21 mouse cellular contexts compared by ENCODE assay signal in genomic region chr14:105158526-105158925, GRCm38 (mm10).
"Had no signal": no experiment of that assay in that cellular context is flagged by ENCODE, and none has a peak within 500 bp of the region (broad histone marks: within the 10 kb centered on the region; RNA-seq: fewer than 3 reads in every experiment).

No protein-coding gene starts in this region.

- H3K4me3 ChIP-seq: layer of hippocampus, adult 2 months; limb, embryonic 10.5 days; limb, embryonic 13.5 days; liver, embryonic 13.5 days; midbrain, embryonic 12.5 days; midbrain, embryonic 15.5 days; neural tube, embryonic 12.5 days; neural tube, embryonic 15.5 days had no signal

- H3K27me3 ChIP-seq: limb, embryonic 13.5 days; liver, embryonic 13.5 days; midbrain, embryonic 12.5 days; midbrain, embryonic 15.5 days; neural tube, embryonic 12.5 days; neural tube, embryonic 15.5 days had no signal

- DNase-seq: layer of hippocampus, adult 9-11 months; liver; liver, embryonic 13.5 days; lung, embryonic 14.5 days; right cerebral cortex, adult 18-20 months; right cerebral cortex, postnatal 14 days; right cerebral cortex, postnatal 4 days; thymus, adult 2 months; thymus, postnatal 14 days; thymus, postnatal 4 days had no signal

- H3K4me2 ChIP-seq: limb, embryonic 13.5 days; liver, embryonic 13.5 days; lung, embryonic 14.5 days; midbrain, embryonic 12.5 days; midbrain, embryonic 15.5 days; neural tube, embryonic 12.5 days; neural tube, embryonic 15.5 days had no signal

- H3K36me3 ChIP-seq: midbrain, embryonic 15.5 days had no signal

- H3K9me3 ChIP-seq: limb, embryonic 10.5 days; limb, embryonic 13.5 days; liver, embryonic 13.5 days; midbrain, embryonic 12.5 days; midbrain, embryonic 15.5 days; neural tube, embryonic 12.5 days; neural tube, embryonic 15.5 days had no signal

- H3K4me1 ChIP-seq: limb, embryonic 10.5 days; midbrain, embryonic 12.5 days had no signal

- ATAC-seq: inflammation-experienced regulatory T-cells, adult 6 months; lung, postnatal 0 days; midbrain, embryonic 15.5 days had no signal

- H3K27ac ChIP-seq: layer of hippocampus, adult 2 months; limb, embryonic 10.5 days; limb, embryonic 13.5 days; liver, embryonic 13.5 days; macrophage; midbrain, embryonic 12.5 days; midbrain, embryonic 15.5 days; neural tube, embryonic 12.5 days; neural tube, embryonic 15.5 days; stomach, postnatal 0 days had no signal

- H3K9ac ChIP-seq: limb, embryonic 13.5 days; liver, embryonic 13.5 days; lung, embryonic 14.5 days; midbrain, embryonic 12.5 days; midbrain, embryonic 15.5 days; neural tube, embryonic 12.5 days; neural tube, embryonic 15.5 days had no signal
